Mouse (Mus musculus) midbrain, embryonic 12.5 days (tissue): ENCODE measurements around the gene Mafb. TPM values are rescaled to one million over a fixed set of nuclear protein-coding genes. Genes with fewer than 3 reads are reported as not detected.

ENCODE experiments used
- ATAC-seq: fragments of 200-750 bp; cut with Nextera tagmentation; 2 replicates; pipeline ENCODE4 v1.8.0; 2017; ENCODE audit warnings: low read depth, moderate TSS enrichment, moderate library complexity; ENCODE audit not compliant: low FRiP score
- H3K27ac ChIP-seq: fragments of 300-500 bp; sonication (generic); replicated peaks from 2 replicates; pipeline ENCODE4 v1.5.1; 2016; ENCODE audit warnings: mild to moderate bottlenecking
- H3K27me3 ChIP-seq: fragments of 300-500 bp; sonication (generic); 2 replicates; pipeline ENCODE4 v1.6.1; 2016; ENCODE audit warnings: mild to moderate bottlenecking
- H3K36me3 ChIP-seq: fragments of 300-500 bp; sonication (generic); 2 replicates; pipeline ENCODE4 v1.6.1; 2016
- H3K4me1 ChIP-seq: fragments of 300-500 bp; sonication (generic); 2 replicates; pipeline ENCODE4 v1.6.1; 2016
- H3K4me2 ChIP-seq: fragments of 300-500 bp; sonication (generic); replicated peaks from 2 replicates; pipeline ENCODE4 v1.6.1; 2016; ENCODE audit warnings: mild to moderate bottlenecking, moderate library complexity
- H3K4me3 ChIP-seq: fragments of 300-500 bp; sonication (generic); 2 replicates; pipeline ENCODE4 v1.5.1; 2016; ENCODE audit warnings: mild to moderate bottlenecking
- H3K9ac ChIP-seq: fragments of 300-500 bp; sonication (generic); replicated peaks from 2 replicates; pipeline ENCODE4 v1.6.1; 2016; ENCODE audit warnings: mild to moderate bottlenecking, moderate library complexity
- H3K9me3 ChIP-seq: fragments of 300-500 bp; sonication (generic); 2 replicates; pipeline ENCODE4 v1.6.1; 2016; ENCODE audit warnings: mild to moderate bottlenecking
- WGBS: fragments of 180-500 bp; shearing (Covaris S2); methylation state at CpG from one replicate; pipeline ENCODE4 v1.1.7; 2016; 5-methylcytosine and 5-hydroxymethylcytosine counted together
- polyA plus RNA-seq: library from polyadenylated mRNA; unstranded; fragments of >200 nt; fragmentation: Nextera tagmentation; extraction: Ambion mirVana; gene quantifications from 2 replicates; pipeline ENCODE4 v1.2.1, GENCODE M21; 2016

Gene Mafb
- polyA plus RNA-seq, 1 experiment from 2014 or later: 8.8 TPM

- Histone ChIP-seq H3K4me2 (no peak overlapping the region), H3K36me3 (no peaks in the 10 kb centered on the region), H3K9ac (no peak overlapping the region), H3K27ac (no peak overlapping the region), H3K4me1 (peaks cover 30% of the 10 kb centered on the region), H3K4me3 (no peak overlapping the region), H3K27me3 (peaks cover 88% of the 10 kb centered on the region), H3K9me3 (no peaks in the 10 kb centered on the region)
- no peak for ATAC-seq
- WGBS: 7% methylated on average over 16 of the region's 16 CpGs
Observed at GRCm38 (mm10) chr2:160361442-160362121, 5.3 kb downstream of the Mafb start.

- no peak overlapping the region for H3K4me3 ChIP-seq
- H3K27me3 ChIP-seq: peaks cover 76% of the 10 kb centered on the region
- no peak overlapping the region for H3K27ac ChIP-seq
- peaks cover 18% of the 10 kb centered on the region for H3K4me1 ChIP-seq
- no peak overlapping the region for H3K4me2 ChIP-seq
- no peak overlapping the region for H3K9ac ChIP-seq
- 5% methylated on average over 8 of the region's 8 CpGs for WGBS
- no peaks in the 10 kb centered on the region for H3K36me3 ChIP-seq
- no peaks in the 10 kb centered on the region for H3K9me3 ChIP-seq
- ATAC-seq: no peak
Observed at GRCm38 (mm10) chr2:160360234-160360874, 6.5 kb downstream of the Mafb start.

- Histone ChIP-seq H3K4me2 (no peak overlapping the region), H3K9ac (no peak overlapping the region), H3K4me1 (peaks cover 5% of the 10 kb centered on the region; the same call in 1 of the 2 replicates), H3K9me3 (no peaks in the 10 kb centered on the region), H3K27me3 (peaks cover 64% of the 10 kb centered on the region), H3K36me3 (no peaks in the 10 kb centered on the region), H3K4me3 (no peak overlapping the region), H3K27ac (no peak overlapping the region)
- peak; percentile 31; the same call in 1 of the 2 replicates for ATAC-seq
- WGBS: 5% methylated on average over 4 of the region's 4 CpGs
Observed at GRCm38 (mm10) chr2:160358896-160359295, 8.0 kb downstream of the Mafb start.

- WGBS: 55% methylated on average over 4 of the region's 4 CpGs
- peaks cover 59% of the 10 kb centered on the region for H3K27me3 ChIP-seq
- H3K9me3 ChIP-seq: no peaks in the 10 kb centered on the region
- no peaks in the 10 kb centered on the region for H3K36me3 ChIP-seq
- peaks cover 5% of the 10 kb centered on the region; the same call in 1 of the 2 replicates for H3K4me1 ChIP-seq
- no peak overlapping the region for H3K4me2 ChIP-seq
- peak; percentile 42 for ATAC-seq
- H3K9ac ChIP-seq: no peak overlapping the region
- H3K27ac ChIP-seq: no peak overlapping the region
- no peak overlapping the region for H3K4me3 ChIP-seq
Observed at GRCm38 (mm10) chr2:160357442-160357841, 9.4 kb downstream of the Mafb start.

- no peak for ATAC-seq
- no peak overlapping the region for H3K9ac ChIP-seq
- 60% methylated on average over 5 of the region's 5 CpGs for WGBS
- H3K27me3 ChIP-seq: peaks cover 49% of the 10 kb centered on the region
- no peaks in the 10 kb centered on the region for H3K36me3 ChIP-seq
- H3K4me3 ChIP-seq: no peak overlapping the region
- no peak overlapping the region for H3K4me2 ChIP-seq
- no peaks in the 10 kb centered on the region for H3K9me3 ChIP-seq
- H3K4me1 ChIP-seq: peaks cover 5% of the 10 kb centered on the region; the same call in 1 of the 2 replicates
- H3K27ac ChIP-seq: no peak overlapping the region
Observed at GRCm38 (mm10) chr2:160356132-160356531, 10.7 kb downstream of the Mafb start.

GRCm38 (mm10) chr2:160354319-160354718 lies 12.5 kb downstream of the Mafb start:
- Histone ChIP-seq H3K9ac (no peak overlapping the region), H3K36me3 (no peaks in the 10 kb centered on the region), H3K27me3 (peaks cover 31% of the 10 kb centered on the region), H3K4me3 (no peak overlapping the region), H3K27ac (no peak overlapping the region), H3K4me1 (peaks cover 5% of the 10 kb centered on the region; the same call in 1 of the 2 replicates), H3K4me2 (no peak overlapping the region), H3K9me3 (no peaks in the 10 kb centered on the region)
- ATAC-seq: no peak
- 59% methylated on average over 2 of the region's 2 CpGs for WGBS

GRCm38 (mm10) chr2:160353581-160353980 lies 13.3 kb downstream of the Mafb start:
- WGBS: 77% methylated on average over 2 of the region's 2 CpGs
- Histone ChIP-seq H3K27ac (no peak overlapping the region), H3K4me2 (no peak overlapping the region), H3K36me3 (no peaks in the 10 kb centered on the region), H3K4me1 (peaks cover 7% of the 10 kb centered on the region; the same call in 1 of the 2 replicates), H3K9ac (no peak overlapping the region), H3K27me3 (peaks cover 23% of the 10 kb centered on the region), H3K9me3 (no peaks in the 10 kb centered on the region), H3K4me3 (no peak overlapping the region)
- no peak for ATAC-seq

- Histone ChIP-seq H3K4me1 (peaks cover 7% of the 10 kb centered on the region; the same call in 1 of the 2 replicates), H3K4me2 (no peak overlapping the region), H3K9ac (no peak overlapping the region), H3K27ac (no peak overlapping the region), H3K9me3 (no peaks in the 10 kb centered on the region), H3K27me3 (peaks cover 9% of the 10 kb centered on the region), H3K4me3 (no peak overlapping the region), H3K36me3 (no peaks in the 10 kb centered on the region)
- ATAC-seq: no peak
- WGBS: 35% methylated on average over 8 of the region's 8 CpGs
Observed at GRCm38 (mm10) chr2:160351038-160351574, 15.8 kb downstream of the Mafb start.

- 82% methylated on average over 4 of the region's 4 CpGs for WGBS
- no peaks in the 10 kb centered on the region for H3K9me3 ChIP-seq
- H3K9ac ChIP-seq: no peak overlapping the region
Observed at GRCm38 (mm10) chr2:160349578-160349977, 17.3 kb downstream of the Mafb start.

GRCm38 (mm10) chr2:160348796-160349195 lies 18.1 kb downstream of the Mafb start:
- H3K4me3 ChIP-seq: no peak overlapping the region
- no peak overlapping the region for H3K4me2 ChIP-seq
- no peak for ATAC-seq
- 48% methylated on average over 7 of the region's 7 CpGs for WGBS
- H3K4me1 ChIP-seq: peaks cover 7% of the 10 kb centered on the region; the same call in 1 of the 2 replicates
- no peaks in the 10 kb centered on the region for H3K36me3 ChIP-seq
- no peaks in the 10 kb centered on the region for H3K9me3 ChIP-seq
- H3K27ac ChIP-seq: no peak overlapping the region
- H3K27me3 ChIP-seq: peaks cover 10% of the 10 kb centered on the region
- no peak overlapping the region for H3K9ac ChIP-seq

More at GRCm38 (mm10) chr2:160349578-160349977, 17.3 kb downstream of the Mafb start:
- H3K27ac ChIP-seq: no peak overlapping the region
- H3K4me2 ChIP-seq: no peak overlapping the region
- no peaks in the 10 kb centered on the region for H3K36me3 ChIP-seq
- H3K27me3 ChIP-seq: peaks cover 12% of the 10 kb centered on the region
- H3K4me3 ChIP-seq: no peak overlapping the region
- no peak for ATAC-seq
- H3K4me1 ChIP-seq: peaks cover 7% of the 10 kb centered on the region; the same call in 1 of the 2 replicates

- Histone ChIP-seq H3K36me3 (no peaks in the 10 kb centered on the region), H3K4me1 (peaks cover 7% of the 10 kb centered on the region; the same call in 1 of the 2 replicates), H3K27ac (no peak overlapping the region), H3K9me3 (no peaks in the 10 kb centered on the region), H3K4me2 (no peak overlapping the region), H3K9ac (no peak overlapping the region), H3K4me3 (no peak overlapping the region), H3K27me3 (peaks cover 9% of the 10 kb centered on the region)
- 65% methylated on average over 4 of the region's 4 CpGs for WGBS
- ATAC-seq: no peak
Observed at GRCm38 (mm10) chr2:160348072-160348604, 18.7 kb downstream of the Mafb start.

GRCm38 (mm10) chr2:160345644-160346043 lies 21.2 kb downstream of the Mafb start:
- H3K4me1 ChIP-seq: peaks cover 7% of the 10 kb centered on the region; the same call in 1 of the 2 replicates
- no peak overlapping the region for H3K4me2 ChIP-seq
- H3K27ac ChIP-seq: no peak overlapping the region
- H3K9me3 ChIP-seq: no peaks in the 10 kb centered on the region
- no peak overlapping the region for H3K9ac ChIP-seq
- H3K27me3 ChIP-seq: peaks cover 3% of the 10 kb centered on the region; the same call in 1 of the 2 replicates
- no peak for ATAC-seq
- H3K36me3 ChIP-seq: no peaks in the 10 kb centered on the region
- H3K4me3 ChIP-seq: no peak overlapping the region
